Mouse (Mus musculus) spleen, adult 2 months (tissue): ENCODE results near the gene Bloc1s3. TPM values are rescaled to one million over a fixed set of nuclear protein-coding genes. Genes with fewer than 3 reads are reported as not detected.

Experiments used
- DNase-seq, 2 experiments: peaks; one replicate each; pipeline versions ENCODE4 v3.0.0 to v3.0.0-alpha.2; 2012 to 2021; ENCODE audit warnings: low spot score in 2 of 2, low read depth in 1 of 2
- H3K27ac ChIP-seq: fragments of 200-500 bp; 2 replicates; pipeline ENCODE4 v1.5.1; 2012; ENCODE audit warnings: low read length, inconsistent platforms; ENCODE audit not compliant: insufficient read depth
- H3K27me3 ChIP-seq: fragments of 200-500 bp; 2 replicates; pipeline ENCODE4 v1.6.1; 2012; ENCODE audit warnings: mild to moderate bottlenecking, moderate library complexity, low read length, inconsistent platforms; ENCODE audit not compliant: control insufficient read depth, insufficient read depth
- H3K36me3 ChIP-seq: fragments of 200-500 bp; 2 replicates; pipeline ENCODE4 v1.6.1; 2012; ENCODE audit warnings: mild to moderate bottlenecking, low read length, inconsistent platforms; ENCODE audit not compliant: control insufficient read depth, insufficient read depth
- H3K4me1 ChIP-seq: fragments of 200-500 bp; 2 replicates; pipeline ENCODE4 v1.6.1; 2011; ENCODE audit warnings: inconsistent platforms; ENCODE audit not compliant: control insufficient read depth, insufficient read depth, insufficient read length
- H3K4me3 ChIP-seq: fragments of 200-500 bp; 2 replicates; pipeline ENCODE4 v1.5.1; 2011; ENCODE audit warnings: mild to moderate bottlenecking, inconsistent platforms; ENCODE audit not compliant: insufficient read depth, insufficient read length; ENCODE audit errors: extremely low read depth
- CTCF ChIP-seq: fragments of 200-500 bp; IDR thresholded peaks from 2 replicates; pipeline ENCODE4 v1.5.1; 2011; ENCODE audit warnings: mild to moderate bottlenecking, inconsistent platforms; ENCODE audit not compliant: insufficient read depth, insufficient read length, insufficient replicate concordance; ENCODE audit errors: extremely low read depth
- POLR2A ChIP-seq: fragments of 200-500 bp; IDR thresholded peaks from 2 replicates; pipeline ENCODE4 v1.6.1; 2011; ENCODE audit warnings: low read depth, low read length, inconsistent platforms
- WGBS: fragments of 180-500 bp; shearing (Covaris S2); methylation state at CpG from one replicate; pipeline ENCODE4 v1.1.7; 2018; 5-methylcytosine and 5-hydroxymethylcytosine counted together
- polyA plus RNA-seq: library from polyadenylated mRNA; depleted of rRNA; stranded (reverse); fragments of >200 nt; gene quantifications from 2 replicates; pipeline ENCODE4 v1.2.3, GENCODE M21; 2012; rRNA removed

Bloc1s3 gene
- polyA plus RNA-seq: 8.8 and 13.9 TPM in 2 replicates

DNA sequence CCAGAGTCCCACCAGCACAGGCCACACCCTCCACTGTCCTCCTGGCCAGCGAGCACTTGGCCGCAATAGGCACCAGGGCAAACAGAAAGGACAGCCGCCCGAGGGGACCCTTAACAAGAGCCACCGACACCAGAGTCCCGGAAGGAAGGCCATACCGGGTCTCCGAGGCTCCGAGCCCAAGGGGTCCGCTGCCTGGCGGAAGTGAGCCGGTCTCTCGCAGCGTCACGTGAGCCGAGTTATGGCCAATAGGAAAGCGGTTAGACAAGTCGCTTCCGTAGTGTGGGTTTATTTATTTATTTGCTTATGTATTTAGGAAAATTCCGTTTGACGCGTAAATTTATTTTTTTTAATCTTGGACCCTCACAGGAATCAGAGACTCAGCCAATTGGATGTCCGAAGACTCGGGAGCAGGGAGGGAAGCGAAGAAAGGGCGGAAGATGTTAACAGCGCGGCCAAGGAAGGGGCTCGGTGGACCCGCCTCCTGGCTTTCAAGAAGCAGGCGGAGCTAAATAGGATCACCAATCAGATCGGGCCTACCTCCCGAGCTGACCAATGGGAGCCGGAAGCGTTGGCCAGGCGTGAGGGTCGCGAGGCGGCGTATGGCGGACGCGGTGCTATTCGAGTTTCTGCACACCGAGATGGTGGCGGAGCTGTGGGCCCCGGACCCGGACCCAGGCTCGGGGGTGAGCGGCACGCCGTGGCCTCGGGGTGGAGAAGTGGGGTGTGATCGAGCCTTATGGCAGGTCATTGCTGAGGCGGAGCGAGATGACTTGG, at the start of gene Bloc1s3, which contains the start of gene Trappc6a:
TSS of gene Bloc1s3 (minus strand) at position 218 of the 774 bp plus-strand sequence.
TSS of gene Trappc6a (plus strand) at position 246 of the 774 bp plus-strand sequence.
- no peak for TF ChIP-seq CTCF
- peak; percentile 56 for TF ChIP-seq POLR2A

GRCm38 (mm10) chr7:19557086-19557485, 48.9 kb upstream of the Bloc1s3 start:
- WGBS: 87% methylated on average over 2 of the region's 2 CpGs
- Histone ChIP-seq H3K4me3 (no peak overlapping the region), H3K27ac (no peak overlapping the region), H3K36me3 (peaks cover 2% of the 10 kb centered on the region; the same call in 1 of the 2 replicates), H3K27me3 (no peaks in the 10 kb centered on the region), H3K4me1 (peaks cover 8% of the 10 kb centered on the region; the same call in 1 of the 2 replicates)
- DNase-seq: no peak
- TF ChIP-seq POLR2A (no peak), CTCF (no peak)

More for the DNA sequence above, at the start of gene Bloc1s3, which contains the start of gene Trappc6a:
- under 1% methylated on average over 56 of the region's 56 CpGs for WGBS
- H3K4me3 ChIP-seq: peak within 1 kb of the TSS; percentile 84
- no peaks in the 10 kb centered on the region for H3K27me3 ChIP-seq
- DNase-seq: peak; percentile 85 to 90
- H3K36me3 ChIP-seq: no peaks in the 10 kb centered on the region
- peak within 1 kb of the TSS; percentile 78 for H3K27ac ChIP-seq
- H3K4me1 ChIP-seq: peaks cover 12% of the 10 kb centered on the region

DNA sequence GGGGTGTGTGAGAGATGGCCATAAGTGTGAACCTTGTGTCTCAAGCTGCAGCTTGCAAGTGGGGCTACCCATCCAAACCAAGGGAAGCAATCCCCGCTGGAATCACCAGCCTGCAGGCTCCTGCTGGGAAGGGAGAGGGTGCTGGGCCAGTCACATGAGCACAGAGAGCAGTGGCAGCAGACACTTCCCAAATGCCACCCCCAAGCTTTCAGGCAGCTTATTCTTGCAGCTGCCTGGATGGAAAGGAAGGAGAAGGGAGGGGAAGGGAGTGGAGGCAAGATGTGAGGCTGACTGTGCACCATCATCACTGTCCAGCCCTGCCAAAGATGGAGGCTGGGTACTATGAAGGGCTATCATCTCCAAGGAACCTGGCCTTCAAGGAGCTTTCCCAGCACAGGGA, 46.0 kb upstream of the Bloc1s3 start:
- no peaks in the 10 kb centered on the region; the same call in 1 of the 2 replicates for H3K4me1 ChIP-seq
- no peak overlapping the region for H3K4me3 ChIP-seq
- H3K27me3 ChIP-seq: no peaks in the 10 kb centered on the region
- DNase-seq: no peak
- no peak overlapping the region for H3K27ac ChIP-seq
- peaks cover 2% of the 10 kb centered on the region; the same call in 1 of the 2 replicates for H3K36me3 ChIP-seq
- TF ChIP-seq CTCF (no peak), POLR2A (no peak)
- WGBS: 88% methylated on average over 1 of the region's 1 CpGs

DNA sequence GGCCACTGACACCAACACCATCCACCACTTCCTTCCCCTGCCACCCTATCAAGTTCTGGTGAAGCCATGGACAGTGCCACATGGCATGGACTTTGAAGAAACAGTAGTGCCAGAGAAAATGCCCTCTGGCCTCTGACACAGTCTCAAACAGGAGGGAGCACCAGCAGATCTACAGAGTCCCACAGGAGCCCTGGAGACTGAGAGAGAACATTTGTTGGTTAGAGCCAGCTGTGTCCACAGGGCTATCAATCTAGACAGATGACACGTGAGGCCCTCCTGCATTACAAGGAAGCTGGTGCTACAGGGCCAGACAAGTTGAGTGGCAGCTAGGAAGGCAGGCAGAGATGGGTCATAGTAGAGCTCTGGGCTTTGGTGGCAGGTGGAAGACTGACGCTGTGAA, 44.3 kb upstream of the Bloc1s3 start:
- no peaks in the 10 kb centered on the region for H3K4me1 ChIP-seq
- no peak for DNase-seq
- H3K36me3 ChIP-seq: peaks cover 2% of the 10 kb centered on the region; the same call in 1 of the 2 replicates
- no peaks in the 10 kb centered on the region for H3K27me3 ChIP-seq
- H3K4me3 ChIP-seq: no peak overlapping the region
- WGBS: 42% methylated on average over 2 of the region's 2 CpGs
- TF ChIP-seq POLR2A (no peak), CTCF (no peak)
- no peak overlapping the region for H3K27ac ChIP-seq

DNA sequence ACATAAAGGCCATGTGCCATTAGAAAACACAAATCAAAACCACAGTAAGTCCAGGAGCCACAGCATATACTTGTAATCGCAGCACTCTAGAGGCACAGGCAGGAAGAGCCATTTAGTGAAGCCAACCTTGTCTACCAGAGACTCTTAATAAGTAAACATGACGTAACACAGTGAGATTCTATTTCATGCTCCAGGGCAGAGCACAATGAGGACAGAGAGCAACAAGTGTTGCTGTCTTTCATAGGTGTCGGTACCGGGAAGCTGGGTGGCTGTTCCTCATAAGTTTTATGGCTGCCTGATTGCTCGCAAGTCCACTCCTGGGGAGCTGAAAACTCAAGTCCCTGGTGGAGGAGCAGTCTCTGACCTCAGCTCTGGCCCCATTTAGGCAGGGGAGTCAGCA, 43.5 kb upstream of the Bloc1s3 start:
- Histone ChIP-seq H3K4me3 (no peak overlapping the region), H3K4me1 (no peaks in the 10 kb centered on the region; the same call in 1 of the 2 replicates), H3K27me3 (no peaks in the 10 kb centered on the region), H3K27ac (no peak overlapping the region), H3K36me3 (peaks cover 2% of the 10 kb centered on the region; the same call in 1 of the 2 replicates)
- TF ChIP-seq CTCF: no peak
- TF ChIP-seq POLR2A: no peak
- DNase-seq: no peak
- WGBS: 92% methylated on average over 5 of the region's 5 CpGs

GRCm38 (mm10) chr7:19549394-19549793, 41.2 kb upstream of the Bloc1s3 start:
- H3K27ac ChIP-seq: no peak overlapping the region
- H3K4me1 ChIP-seq: peaks cover 3% of the 10 kb centered on the region; the same call in 1 of the 2 replicates
- DNase-seq: no peak
- WGBS: 75% methylated on average over 10 of the region's 10 CpGs
- no peak overlapping the region for H3K4me3 ChIP-seq
- TF ChIP-seq POLR2A (no peak), CTCF (no peak)
- 0 out of 2 replicates have a peak, but pooled peaks cover 2% of the 10 kb centered on the region for H3K36me3 ChIP-seq
- H3K27me3 ChIP-seq: no peaks in the 10 kb centered on the region
